Mouse (Mus musculus): ENCODE results near the gene Gm3776. TPM values are rescaled to one million over a fixed set of nuclear protein-coding genes. Genes with fewer than 3 reads are reported as not detected.
"Not testable (repeated sequence)": the region's sequence is repeated elsewhere in the genome, so short reads cannot be mapped to it uniquely, and the experiment has no call there.

Gm3776 gene
- not detected for total RNA-seq (2021)
- long read RNA-seq, experiment 1: 0 reads
- long read RNA-seq, experiment 2: 0 reads

- not testable (repeated sequence) for DNase-seq (ENCODE audit: low spot score in 2 of 2)
These were observed at the start of gene Gm3776 for GRCm38 (mm10) chr9:78256914-78257313. Gene Gm3776, plus strand, starts transcription at chr9:78257129.

GRCm38 (mm10) chr9:78208956-78209355 lies 48.0 kb upstream of the Gm3776 start:
- no peak for DNase-seq (ENCODE audit: low spot score in 2 of 2)

GRCm38 (mm10) chr9:78210079-78210478 lies 46.9 kb upstream of the Gm3776 start:
- DNase-seq (ENCODE audit: low spot score in 2 of 2): no peak

GRCm38 (mm10) chr9:78210821-78211220 lies 46.1 kb upstream of the Gm3776 start:
- no peak for DNase-seq (ENCODE audit: low spot score in 2 of 2)

GRCm38 (mm10) chr9:78211521-78211920 lies 45.4 kb upstream of the Gm3776 start:
- DNase-seq (ENCODE audit: low spot score in 2 of 2): no peak

GRCm38 (mm10) chr9:78212341-78213049 lies 44.4 kb upstream of the Gm3776 start:
- DNase-seq (ENCODE audit: low spot score in 2 of 2): no peak

GRCm38 (mm10) chr9:78217074-78217473 lies 39.9 kb upstream of the Gm3776 start:
- no peak for DNase-seq (ENCODE audit: low spot score in 2 of 2)

- no peak for DNase-seq (ENCODE audit: low spot score in 2 of 2)
These were observed 34.3 kb upstream of the Gm3776 start for GRCm38 (mm10) chr9:78222616-78223015.

GRCm38 (mm10) chr9:78223221-78223902 lies 33.6 kb upstream of the Gm3776 start:
- no peak for DNase-seq (ENCODE audit: low spot score in 2 of 2)

GRCm38 (mm10) chr9:78224418-78224817 lies 32.5 kb upstream of the Gm3776 start:
- DNase-seq (ENCODE audit: low spot score in 2 of 2): no peak

- no peak for DNase-seq (ENCODE audit: low spot score in 2 of 2)
These were observed 31.6 kb upstream of the Gm3776 start for GRCm38 (mm10) chr9:78225304-78225703.

GRCm38 (mm10) chr9:78228122-78228521 lies 28.8 kb upstream of the Gm3776 start:
- no peak for DNase-seq (ENCODE audit: low spot score in 2 of 2)

- DNase-seq (ENCODE audit: low spot score in 2 of 2): not testable (repeated sequence)
These were observed 27.3 kb upstream of the Gm3776 start for GRCm38 (mm10) chr9:78229658-78230057.

- not testable (repeated sequence) for DNase-seq (ENCODE audit: low spot score in 2 of 2)
These were observed 26.5 kb upstream of the Gm3776 start, which contains the start of gene Gsta1 for GRCm38 (mm10) chr9:78230461-78230860. Gene Gsta1, plus strand, starts transcription at chr9:78230656.

GRCm38 (mm10) chr9:78233121-78233695 lies 23.7 kb upstream of the Gm3776 start:
- DNase-seq (ENCODE audit: low spot score in 2 of 2): not testable (repeated sequence)

- DNase-seq (ENCODE audit: low spot score in 2 of 2): peak; percentile 2
These were observed 1.1 kb upstream of the Gm3776 start for GRCm38 (mm10) chr9:78255683-78256470.

GRCm38 (mm10) chr9:78259688-78260087 lies 2.8 kb downstream of the Gm3776 start:
- DNase-seq (ENCODE audit: low spot score in 2 of 2): peak; percentile 13 to 15

- not testable (repeated sequence) for DNase-seq (ENCODE audit: low spot score in 2 of 2)
These were observed 14.0 kb downstream of the Gm3776 start for GRCm38 (mm10) chr9:78270945-78271344.

GRCm38 (mm10) chr9:78282002-78282711 lies 25.2 kb downstream of the Gm3776 start:
- DNase-seq (ENCODE audit: low spot score in 2 of 2): not testable (repeated sequence)

- not testable (repeated sequence) for DNase-seq (ENCODE audit: low spot score in 2 of 2)
These were observed 32.1 kb downstream of the Gm3776 start for GRCm38 (mm10) chr9:78289063-78289462.

- not testable (repeated sequence) for DNase-seq (ENCODE audit: low spot score in 2 of 2)
These were observed 32.8 kb downstream of the Gm3776 start, which contains the start of gene Gm10639 for GRCm38 (mm10) chr9:78289723-78290122. Gene Gm10639, plus strand, starts transcription at chr9:78289923.
